Mouse (Mus musculus): Measurements from ENCODE around the gene Sema3e.

DNA sequence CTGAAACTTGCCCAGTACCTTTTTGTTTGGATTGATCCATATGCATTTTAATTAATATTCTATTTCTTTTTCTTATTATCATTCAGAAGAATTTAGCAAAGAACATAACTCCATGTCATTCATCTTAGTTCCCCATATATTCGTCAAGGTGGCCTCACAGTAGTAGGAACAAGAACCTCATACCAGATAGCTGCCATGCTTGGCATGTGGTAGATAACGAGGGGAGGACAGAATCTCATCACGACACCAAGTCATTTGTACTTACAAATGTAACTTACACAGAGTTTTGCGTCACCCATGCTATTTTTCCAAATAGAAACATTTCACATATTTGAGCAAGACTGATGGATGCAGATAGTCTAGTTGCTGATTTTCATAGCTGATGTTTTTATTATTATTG, 45.9 kb upstream of the Sema3e start:
- TF ChIP-seq CTCF (IDR thresholded peaks at IDR 0.05; ENCODE audit: low read depth, low read length) (no peak), POLR2A (IDR thresholded peaks at IDR 0.05; ENCODE audit: extremely low read depth, insufficient read depth, low read length) (no peak)

All from liver, adult 2 months (tissue).